Comparison of ENCODE assay signal across 8 mouse cellular contexts in the genomic region with DNA sequence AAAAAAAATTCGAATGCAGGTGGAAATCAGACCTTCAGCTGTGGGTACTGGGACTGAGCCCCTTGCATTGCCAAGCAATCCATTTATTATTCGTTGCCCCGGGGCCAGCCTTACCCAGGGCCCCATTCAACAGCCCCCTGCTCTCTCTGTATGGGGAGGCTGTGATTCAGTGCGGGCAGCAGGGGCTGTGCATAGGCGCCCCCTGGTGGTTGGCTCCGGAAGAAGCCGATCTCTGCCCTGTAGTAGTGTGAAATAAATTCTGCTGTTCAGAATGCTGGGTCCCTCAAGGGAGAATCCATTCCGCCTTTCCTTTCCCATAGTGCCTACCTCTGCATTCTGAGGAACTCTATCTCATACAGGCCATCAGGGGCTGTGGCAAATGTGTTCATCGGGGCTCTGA. TPM values are rescaled to one million over a fixed set of nuclear protein-coding genes. Genes with fewer than 3 reads are reported as not detected.
DNase-seq lines count a peak whose midpoint lies in the region; ATAC-seq lines count a peak whose summit lies in the region.

No protein-coding gene starts in this region.

- no peak overlapping the region for H3K9ac ChIP-seq in forebrain, embryonic 12.5 days

- H3K27ac ChIP-seq in forebrain, embryonic 12.5 days = no peak overlapping the region

- no peaks in the 10 kb centered on the region for H3K9me3 ChIP-seq in forebrain, embryonic 12.5 days

- DNase-seq in MN1 (ENCODE audit: low spot score) = peak; percentile 77
- DNase-seq in c-Kit-positive CD71-negative TER-119-negative erythroid progenitor cells, embryonic 14.5 days (ENCODE audit: low read depth) = peak; percentile 44
- DNase-seq in heart, postnatal 36 days = peak; percentile 81 to 85
- peak; percentile 38 for DNase-seq in layer of hippocampus, adult 9-10 months (ENCODE audit: low spot score)
- DNase-seq in lung, postnatal 10 days = peak; percentile 87
- DNase-seq in right cerebral cortex, postnatal 25 days = peak; percentile 69
- peak; percentile 50 for DNase-seq in yolk sac, embryonic 10.5 days (ENCODE audit: low spot score)

- intact Hi-C loops in heart, postnatal 36 days (cut with DNase I) = loop anchor here (1.0 to 2.0 kb wide), 2 partner anchors 43 to 155 kb away; no protein-coding TSS in a partner anchor

- no peaks in the 10 kb centered on the region for H3K36me3 ChIP-seq in forebrain, embryonic 12.5 days (replicated peaks)

- H3K4me3 ChIP-seq in forebrain, embryonic 12.5 days (replicated peaks) = no peak overlapping the region

- 12% methylated on average over 9 of the region's 9 CpGs for WGBS in forebrain, embryonic 12.5 days

- no peak overlapping the region for H3K4me2 ChIP-seq in forebrain, embryonic 12.5 days

- H3K4me1 ChIP-seq in forebrain, embryonic 12.5 days = no peaks in the 10 kb centered on the region

- no peaks in the 10 kb centered on the region for H3K27me3 ChIP-seq in forebrain, embryonic 12.5 days

- 0 out of 2 replicates have a peak, but pooled peaks have one; percentile 39 for ATAC-seq in forebrain, embryonic 12.5 days (ENCODE audit: low FRiP score)

RNA-seq across cellular contexts. Expression of a gene that starts 14.5 kb away (rescaled TPM):
- polyA plus RNA-seq in forebrain, embryonic 12.5 days (2016; fragmentation: Nextera tagmentation; extraction: Ambion mirVana) = 5.4 TPM in 2 replicates
- 1 to 10 TPM in 1 of 2 experiments, under 1 TPM in 1; 0.65 to 1.2 TPM for total RNA-seq in heart, postnatal 36 days (2021)
